ENCODE assay signal across 8 mouse cellular contexts in the genomic region with DNA sequence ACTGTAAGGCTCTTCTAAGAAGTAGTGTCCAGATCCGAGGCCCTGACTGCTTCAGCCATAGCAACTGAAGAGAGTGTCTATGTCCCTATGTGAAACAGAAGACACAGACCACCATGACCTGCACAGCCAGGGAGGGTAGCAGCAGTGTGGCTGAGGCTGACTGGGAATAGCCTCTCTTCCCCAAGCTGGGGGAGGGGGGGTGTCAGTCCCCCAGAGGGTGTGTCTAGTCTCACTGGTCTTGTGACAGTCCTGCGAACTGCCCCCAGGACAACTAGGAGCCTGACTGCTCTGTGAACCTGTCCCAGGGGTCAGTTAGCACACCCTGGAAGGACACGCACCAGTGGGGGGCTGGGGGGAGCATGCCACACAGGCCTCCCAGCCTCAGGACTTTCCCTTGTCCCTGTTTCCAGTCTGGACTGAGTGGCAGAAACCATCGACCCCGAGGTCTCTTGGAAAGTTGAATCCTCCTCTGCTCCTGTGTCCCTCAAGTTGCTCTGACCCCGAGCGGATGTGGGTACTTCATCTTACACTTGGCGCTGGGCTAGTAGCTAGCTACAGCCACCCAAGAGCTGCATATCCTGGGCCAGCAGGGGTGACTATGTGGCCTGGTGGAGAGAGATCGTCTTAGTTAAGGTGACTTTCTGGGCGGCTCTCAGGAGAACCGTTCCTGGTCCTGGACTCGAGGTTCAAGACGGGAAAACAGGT. TPM values are rescaled to one million over a fixed set of nuclear protein-coding genes. Genes with fewer than 3 reads are reported as not detected.
A peak's percentile ranks its signal among the peaks of the same experiment; 100 is the strongest.
DNase-seq lines count a peak whose midpoint lies in the region; ATAC-seq lines count a peak whose summit lies in the region.

No protein-coding gene starts in this region.

- H3K36me3 ChIP-seq in embryonic facial prominence, embryonic 15.5 days = no peaks in the 10 kb centered on the region
- no peaks in the 10 kb centered on the region for H3K36me3 ChIP-seq in limb, embryonic 10.5 days

- DNase-seq in gastrocnemius, adult 18-20 months (ENCODE audit: low spot score) = peak; percentile 86
- no peak for DNase-seq in gastrocnemius, postnatal 4 days (ENCODE audit: low spot score in 2 of 2)
- peak; percentile 66 for DNase-seq in heart, postnatal 4 days
- no peak for DNase-seq in limb, embryonic 10.5 days (ENCODE audit: low spot score)
- peak; percentile 67 to 79 for DNase-seq in natural killer cell, adult 2 months (ENCODE audit: low spot score in 2 of 2)
- no peak for DNase-seq in left cerebral cortex, postnatal 14 days (ENCODE audit: low spot score in 2 of 2)
- no peak for DNase-seq in adrenal gland, postnatal 36 days

- H3K4me1 ChIP-seq in embryonic facial prominence, embryonic 15.5 days = peaks cover 35% of the 10 kb centered on the region
- H3K4me1 ChIP-seq in limb, embryonic 10.5 days = peaks cover 53% of the 10 kb centered on the region

- H3K4me3 ChIP-seq in embryonic facial prominence, embryonic 15.5 days (replicated peaks) = peak overlapping the region; percentile 45
- H3K4me3 ChIP-seq in limb, embryonic 10.5 days = peak overlapping the region; percentile 62

- ATAC-seq in embryonic facial prominence, embryonic 15.5 days (ENCODE audit: insufficient number of reproducible peaks, low FRiP score, low TSS enrichment, low read depth) = no peak

- no peaks in the 10 kb centered on the region for H3K9me3 ChIP-seq in embryonic facial prominence, embryonic 15.5 days (replicated peaks)
- H3K9me3 ChIP-seq in limb, embryonic 10.5 days (replicated peaks) = no peaks in the 10 kb centered on the region

- no peak overlapping the region; the same call in 1 of the 2 replicates for H3K27ac ChIP-seq in embryonic facial prominence, embryonic 15.5 days (replicated peaks)
- H3K27ac ChIP-seq in limb, embryonic 10.5 days = peak overlapping the region; percentile 79

- 27% methylated on average over 13 of the region's 13 CpGs for WGBS in embryonic facial prominence, embryonic 15.5 days
- 20% methylated on average over 13 of the region's 13 CpGs for WGBS in limb, embryonic 10.5 days

- peak overlapping the region; percentile 82 for H3K4me2 ChIP-seq in embryonic facial prominence, embryonic 15.5 days (replicated peaks)

- no peak overlapping the region for H3K9ac ChIP-seq in embryonic facial prominence, embryonic 15.5 days

- H3K27me3 ChIP-seq in embryonic facial prominence, embryonic 15.5 days = peaks cover 26% of the 10 kb centered on the region
- H3K27me3 ChIP-seq in limb, embryonic 10.5 days (ENCODE audit: low read depth, poor library complexity, severe bottlenecking) = peaks cover 48% of the 10 kb centered on the region

- intact Hi-C loops in left cerebral cortex, postnatal 14 days (cut with DNase I) = no loop called here

RNA-seq across cellular contexts. Expression of a gene that starts 0.7 kb away (rescaled TPM):
- total RNA-seq in gastrocnemius, adult 18-20 months (2021) = 1,000 to 10,000 TPM in 1 of 2 experiments, 100 to 1,000 TPM in 1; 975 to 1,075 TPM
- total RNA-seq in gastrocnemius, postnatal 4 days (2021) = 100 to 1,000 TPM; 221 to 269 TPM
- 12.4 and 17.5 TPM in 2 replicates for polyA plus RNA-seq in embryonic facial prominence, embryonic 15.5 days (2015; fragmentation: Nextera tagmentation; extraction: Ambion mirVana)
- total RNA-seq in heart, postnatal 4 days (2021) = 100 to 1,000 TPM; 135 to 137 TPM
- 1.9 and 3.0 TPM in 2 replicates for polyA plus RNA-seq in limb, embryonic 10.5 days (2016; fragmentation: Nextera tagmentation; extraction: Ambion mirVana)
- 1 to 10 TPM; 6.5 to 8.4 TPM for total RNA-seq in left cerebral cortex, postnatal 14 days (2021)
- 10 to 100 TPM; 21.8 to 22.7 TPM for total RNA-seq in adrenal gland, postnatal 36 days (2021)

RNA-seq across cellular contexts. Expression of a gene that starts 25.3 kb away (rescaled TPM):
- total RNA-seq in gastrocnemius, adult 18-20 months (2021) = 10 to 100 TPM; 21.6 to 22.7 TPM
- total RNA-seq in gastrocnemius, postnatal 4 days (2021) = 10 to 100 TPM; 42.9 to 43.8 TPM
- 196 and 219 TPM in 2 replicates for polyA plus RNA-seq in embryonic facial prominence, embryonic 15.5 days (2015; fragmentation: Nextera tagmentation; extraction: Ambion mirVana)
- 10 to 100 TPM; 39.9 to 43.2 TPM for total RNA-seq in heart, postnatal 4 days (2021)
- 359 and 361 TPM in 2 replicates for polyA plus RNA-seq in limb, embryonic 10.5 days (2016; fragmentation: Nextera tagmentation; extraction: Ambion mirVana)
- total RNA-seq in left cerebral cortex, postnatal 14 days (2021) = 10 to 100 TPM; 14.5 to 16.8 TPM
- total RNA-seq in adrenal gland, postnatal 36 days (2021) = 10 to 100 TPM; 45.4 to 46.9 TPM

RNA-seq across cellular contexts. Expression of a gene that starts 30.5 kb away (rescaled TPM):
- 10 to 100 TPM in 1 of 2 experiments, 1 to 10 TPM in 1; 7.7 to 11.0 TPM for total RNA-seq in gastrocnemius, adult 18-20 months (2021)
- 10 to 100 TPM; 21.2 to 24.0 TPM for total RNA-seq in gastrocnemius, postnatal 4 days (2021)
- 5.8 and 6.7 TPM in 2 replicates for polyA plus RNA-seq in embryonic facial prominence, embryonic 15.5 days (2015; fragmentation: Nextera tagmentation; extraction: Ambion mirVana)
- 10 to 100 TPM; 18.6 to 19.7 TPM for total RNA-seq in heart, postnatal 4 days (2021)
- polyA plus RNA-seq in limb, embryonic 10.5 days (2016; fragmentation: Nextera tagmentation; extraction: Ambion mirVana) = 1.3 and 1.6 TPM in 2 replicates
- 10 to 100 TPM; 70.1 to 84.3 TPM for total RNA-seq in left cerebral cortex, postnatal 14 days (2021)
- 10 to 100 TPM; 23.3 to 27.7 TPM for total RNA-seq in adrenal gland, postnatal 36 days (2021)

RNA-seq across cellular contexts. Expression of a gene that starts 55.6 kb away (rescaled TPM):
- 10 to 100 TPM; 44.7 to 49.5 TPM for total RNA-seq in gastrocnemius, adult 18-20 months (2021)
- total RNA-seq in gastrocnemius, postnatal 4 days (2021) = 100 to 1,000 TPM; 258 to 259 TPM
- 84.9 and 112 TPM in 2 replicates for polyA plus RNA-seq in embryonic facial prominence, embryonic 15.5 days (2015; fragmentation: Nextera tagmentation; extraction: Ambion mirVana)
- total RNA-seq in heart, postnatal 4 days (2021) = 100 to 1,000 TPM; 352 to 392 TPM
- 59.3 and 82.8 TPM in 2 replicates for polyA plus RNA-seq in limb, embryonic 10.5 days (2016; fragmentation: Nextera tagmentation; extraction: Ambion mirVana)
- 100 to 1,000 TPM; 137 to 144 TPM for total RNA-seq in left cerebral cortex, postnatal 14 days (2021)
- 100 to 1,000 TPM; 256 to 378 TPM for total RNA-seq in adrenal gland, postnatal 36 days (2021)

RNA-seq across cellular contexts. Expression of a gene that starts 59.5 kb away (rescaled TPM):
- under 1 TPM; 0.59 to 0.90 TPM for total RNA-seq in gastrocnemius, adult 18-20 months (2021)
- total RNA-seq in gastrocnemius, postnatal 4 days (2021) = 1 to 10 TPM; 2.2 to 3.1 TPM
- polyA plus RNA-seq in embryonic facial prominence, embryonic 15.5 days (2015; fragmentation: Nextera tagmentation; extraction: Ambion mirVana) = 4.8 and 5.6 TPM in 2 replicates
- total RNA-seq in heart, postnatal 4 days (2021) = 10 to 100 TPM in 1 of 2 experiments, 1 to 10 TPM in 1; 10.0 to 10.1 TPM
- 1.4 and 2.7 TPM in 2 replicates for polyA plus RNA-seq in limb, embryonic 10.5 days (2016; fragmentation: Nextera tagmentation; extraction: Ambion mirVana)
- total RNA-seq in left cerebral cortex, postnatal 14 days (2021) = under 1 TPM; 0.25 to 0.68 TPM
- 1 to 10 TPM; 5.0 to 9.0 TPM for total RNA-seq in adrenal gland, postnatal 36 days (2021)

Comparison
In these comparisons a context has a peak if more than half of its experiments do, and no peak if none do; other contexts are left out.
1. DNase-seq: peak in gastrocnemius, adult 18-20 months (single experiment), heart, postnatal 4 days (single experiment) and natural killer cell, adult 2 months (2 of 2); none in gastrocnemius, postnatal 4 days (0 of 2), limb, embryonic 10.5 days (single experiment), left cerebral cortex, postnatal 14 days (0 of 2) and adrenal gland, postnatal 36 days (0 of 2).
2. RNA of a gene that starts 0.7 kb away (total RNA-seq): 975 to 1,075 TPM in gastrocnemius, adult 18-20 months, 221 to 269 TPM in gastrocnemius, postnatal 4 days and 135 to 137 TPM in heart, postnatal 4 days; 21.8 to 22.7 TPM in adrenal gland, postnatal 36 days and 6.5 to 8.4 TPM in left cerebral cortex, postnatal 14 days; every median in the first group is over 4 times any median in the second.